Comparison of ENCODE assay signal across 26 mouse cellular contexts in the genomic region with DNA sequence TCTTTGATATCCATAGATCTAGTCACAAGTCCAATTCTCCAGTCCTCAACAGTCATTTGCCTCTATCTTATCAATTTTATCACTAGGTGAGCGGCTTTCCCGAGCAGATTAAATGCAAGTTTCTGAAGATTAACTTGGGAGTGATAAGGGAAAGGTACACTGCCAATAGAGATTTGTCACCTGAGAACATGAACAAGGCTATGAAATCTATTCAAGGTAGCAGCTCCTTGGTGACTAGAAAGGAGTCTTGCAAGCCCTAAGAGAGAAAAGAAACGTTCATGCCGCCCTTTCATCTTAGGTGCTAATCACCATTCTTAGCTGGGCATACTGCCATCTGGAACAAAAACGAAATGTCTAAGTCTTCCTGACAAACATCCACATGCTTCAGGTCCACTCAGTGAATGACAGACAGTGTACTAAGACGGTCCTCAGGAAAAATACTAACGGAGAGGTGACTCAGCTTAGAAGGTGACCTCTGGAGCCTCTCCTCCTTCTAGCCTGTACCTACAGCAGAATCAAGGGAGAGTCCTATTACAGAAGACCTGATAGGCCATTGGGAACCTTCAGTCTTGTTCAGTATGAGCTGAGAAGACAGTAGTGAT. TPM values are rescaled to one million over a fixed set of nuclear protein-coding genes. Genes with fewer than 3 reads are reported as not detected.
DNase-seq lines count a peak whose midpoint lies in the region; ATAC-seq and TF ChIP-seq lines count a peak whose summit lies in the region.
"Had no signal": no experiment of that assay in that cellular context is flagged by ENCODE, and none has a peak within 500 bp of the region (broad histone marks: within the 10 kb centered on the region; RNA-seq: fewer than 3 reads in every experiment).

No protein-coding gene starts in this region.

- no peak for TF ChIP-seq POLR2A in MEL (IDR thresholded peaks at IDR 0.05; ENCODE audit: control insufficient read depth in 1 of 2, insufficient read depth in 1 of 2, low read depth in 1 of 2, low read length in 2 of 2, poor library complexity in 1 of 2)

- no peak overlapping the region for H3K4me3 ChIP-seq in forebrain, embryonic 14.5 days (ENCODE audit: low read depth, low read length)
- no peak overlapping the region for H3K4me3 ChIP-seq in forebrain, embryonic 11.5 days (ENCODE audit: low read depth, low read length)
- no peak overlapping the region for H3K4me3 ChIP-seq in MEL (ENCODE audit: control insufficient read depth in 1 of 2, insufficient read depth in 1 of 2, low read depth in 2 of 2, low read length in 2 of 2)
- H3K4me3 ChIP-seq: forebrain, embryonic 15.5 days; hindbrain, embryonic 12.5 days; limb, embryonic 10.5 days; limb, embryonic 15.5 days; midbrain, embryonic 13.5 days; neural tube, embryonic 13.5 days had no signal

- peaks cover 31% of the 10 kb centered on the region for H3K36me3 ChIP-seq in forebrain, embryonic 14.5 days (ENCODE audit: control insufficient read depth, insufficient read depth, low read length)
- peaks cover 2% of the 10 kb centered on the region; the same call in 1 of the 2 replicates for H3K36me3 ChIP-seq in forebrain, embryonic 11.5 days (ENCODE audit: control insufficient read depth, insufficient read depth, low read length)
- no peaks in the 10 kb centered on the region for H3K36me3 ChIP-seq in MEL (ENCODE audit: control insufficient read depth in 1 of 2, insufficient read depth in 2 of 2, low read length in 2 of 2)

- H3K27me3 ChIP-seq in forebrain, embryonic 14.5 days (replicated peaks; ENCODE audit: control insufficient read depth, insufficient read depth, low read length): no peaks in the 10 kb centered on the region
- H3K27me3 ChIP-seq in forebrain, embryonic 11.5 days (ENCODE audit: control insufficient read depth, insufficient read depth, low read length): no peaks in the 10 kb centered on the region
- H3K27me3 ChIP-seq in MEL (ENCODE audit: control insufficient read depth in 1 of 2, insufficient read depth in 2 of 2, low read length in 2 of 2): no peaks in the 10 kb centered on the region
- H3K27me3 ChIP-seq: CH12.LX; forebrain, embryonic 15.5 days; hindbrain, embryonic 12.5 days; limb, embryonic 15.5 days; midbrain, embryonic 13.5 days; neural tube, embryonic 13.5 days had no signal

- H3K79me2 ChIP-seq in MEL (ENCODE audit: control insufficient read depth, insufficient read depth, low read length, poor library complexity): no peaks in the 10 kb centered on the region

- peak overlapping the region; percentile 33; the same call in 1 of the 2 replicates for H3K27ac ChIP-seq in forebrain, embryonic 14.5 days (ENCODE audit: low read depth, low read length)
- no peak overlapping the region for H3K27ac ChIP-seq in forebrain, embryonic 11.5 days (ENCODE audit: low read depth, low read length)
- H3K27ac ChIP-seq in MEL (ENCODE audit: control insufficient read depth, low read depth, low read length): no peak overlapping the region
- H3K27ac ChIP-seq: forebrain, embryonic 15.5 days; hindbrain, embryonic 12.5 days; hindbrain, postnatal 0 days; limb, embryonic 10.5 days; limb, embryonic 15.5 days; liver, embryonic 14.5 days; midbrain, embryonic 13.5 days; neural tube, embryonic 13.5 days had no signal

- no peak overlapping the region for H3K9ac ChIP-seq in forebrain, embryonic 14.5 days (ENCODE audit: low read length)
- H3K9ac ChIP-seq in forebrain, embryonic 11.5 days (ENCODE audit: low read length): no peak overlapping the region
- H3K9ac ChIP-seq in MEL (ENCODE audit: control insufficient read depth, low read depth, low read length, poor library complexity, severe bottlenecking): no peak overlapping the region
- H3K9ac ChIP-seq: forebrain, embryonic 15.5 days; hindbrain, embryonic 12.5 days; limb, embryonic 15.5 days; liver, embryonic 14.5 days; lung, embryonic 14.5 days; midbrain, embryonic 13.5 days; neural tube, embryonic 13.5 days had no signal

- TF ChIP-seq CTCF in MEL (IDR thresholded peaks at IDR 0.05 in 2 of 3, conservative IDR thresholded peaks at IDR 0.05 in 1 of 3; ENCODE audit: control insufficient read depth in 1 of 3, insufficient read depth in 1 of 3, low read depth in 2 of 3, low read length in 3 of 3, poor library complexity in 1 of 3, severe bottlenecking in 1 of 3): no peak

- H3K4me1 ChIP-seq in forebrain, embryonic 14.5 days (ENCODE audit: control insufficient read depth, insufficient read depth, low read length): peaks cover 7% of the 10 kb centered on the region
- H3K4me1 ChIP-seq in forebrain, embryonic 11.5 days (replicated peaks; ENCODE audit: control insufficient read depth, insufficient read depth, low read length): 0 out of 2 replicates have a peak, but pooled peaks cover 2% of the 10 kb centered on the region
- no peaks in the 10 kb centered on the region for H3K4me1 ChIP-seq in MEL (ENCODE audit: control insufficient read depth in 1 of 2, insufficient read depth in 2 of 2, low read length in 2 of 2)
- H3K4me1 ChIP-seq: limb, embryonic 15.5 days had no signal

- H3K9me3 ChIP-seq in forebrain, embryonic 14.5 days (replicated peaks; ENCODE audit: control insufficient read depth, low read length): no peaks in the 10 kb centered on the region
- H3K9me3 ChIP-seq in forebrain, embryonic 11.5 days (ENCODE audit: control insufficient read depth, low read length): no peaks in the 10 kb centered on the region
- H3K9me3 ChIP-seq in MEL (replicated peaks; ENCODE audit: insufficient read depth, low read length): no peaks in the 10 kb centered on the region
- H3K9me3 ChIP-seq: forebrain, embryonic 15.5 days; hindbrain, embryonic 12.5 days; limb, embryonic 10.5 days; limb, embryonic 15.5 days; midbrain, embryonic 13.5 days; neural tube, embryonic 13.5 days had no signal

- no peak for TF ChIP-seq RAD21 in MEL (IDR thresholded peaks at IDR 0.05; ENCODE audit: low read depth, low read length)

- no peak overlapping the region for H3K4me2 ChIP-seq in forebrain, embryonic 14.5 days (ENCODE audit: low read length)
- H3K4me2 ChIP-seq in forebrain, embryonic 11.5 days (ENCODE audit: low read depth, low read length, severe bottlenecking): no peak overlapping the region
- H3K4me2 ChIP-seq: forebrain, embryonic 15.5 days; hindbrain, embryonic 12.5 days; limb, embryonic 15.5 days; lung, embryonic 14.5 days; midbrain, embryonic 13.5 days; neural tube, embryonic 13.5 days had no signal

- 54% methylated on average over 7 of the region's 7 CpGs for WGBS in forebrain, embryonic 14.5 days
- 91% methylated on average over 7 of the region's 7 CpGs for WGBS in forebrain, embryonic 11.5 days

- peak; percentile 11 for DNase-seq in forebrain, embryonic 14.5 days (ENCODE audit: low spot score)
- DNase-seq in forebrain, embryonic 11.5 days (ENCODE audit: low spot score): no peak
- DNase-seq in kidney, adult 8-10 months: peak; percentile 52 to 63
- DNase-seq in kidney, postnatal 4 days: no peak
- no peak for DNase-seq in MEL (ENCODE audit: low read depth, low spot score)
- DNase-seq in kidney, postnatal 36 days: peak; percentile 52 to 72
- no peak for DNase-seq in lung, postnatal 25 days (ENCODE audit: low spot score)
- DNase-seq: adrenal gland, adult 8-10 months; cerebellum, adult 11 months; cerebellum, adult 9-10 months; cerebellum, postnatal 36 days; heart, postnatal 36 days; layer of hippocampus, adult 9-11 months; lung, embryonic 14.5 days; lung, postnatal 4 days; thymus, postnatal 14 days had no signal

- TF ChIP-seq EP300 in MEL (IDR thresholded peaks at IDR 0.05; ENCODE audit: low read depth in 1 of 2, low read length in 2 of 2): no peak

- ATAC-seq in forebrain, embryonic 14.5 days: no peak
- no peak for ATAC-seq in forebrain, embryonic 11.5 days (replicated peaks; ENCODE audit: low FRiP score)
- ATAC-seq in megakaryocyte progenitor cell, adult 5-6 weeks (replicated peaks; ENCODE audit: poor library complexity): no peak
- ATAC-seq: forebrain, embryonic 15.5 days; hindbrain, postnatal 0 days; midbrain, embryonic 13.5 days had no signal

TF ChIP-seq in MEL, 35 proteins besides CTCF, POLR2A, EP300 and RAD21:
- TF ChIP-seq ZMIZ1 (IDR thresholded peaks at IDR 0.05; ENCODE audit: low read depth, low read length): no peak
- no peak for TF ChIP-seq JUND (IDR thresholded peaks at IDR 0.05; ENCODE audit: low read depth, low read length)
- TF ChIP-seq MEF2A (IDR thresholded peaks at IDR 0.05; ENCODE audit: extremely low read depth, insufficient replicate concordance, low read depth, low read length, poor library complexity, severe bottlenecking): no peak
- no peak for TF ChIP-seq RCOR1 (IDR thresholded peaks at IDR 0.05; ENCODE audit: low read depth, low read length)
- no peak for TF ChIP-seq MAZ (IDR thresholded peaks at IDR 0.05; ENCODE audit: low read depth, low read length)
- 0 out of 2 replicates have a peak, but pooled peaks have one; percentile 25 for TF ChIP-seq GATA1 (IDR thresholded peaks at IDR 0.05; ENCODE audit: low read depth, low read length)

RNA-seq across cellular contexts. Expression of gene Paip1, which starts 26.1 kb away (rescaled TPM):
- polyA plus RNA-seq in forebrain, embryonic 14.5 days (2014; fragmentation: Nextera tagmentation; extraction: Ambion mirVana): 141 and 148 TPM in 2 replicates
- 117 and 128 TPM in 2 replicates for polyA plus RNA-seq in forebrain, embryonic 11.5 days (2014; fragmentation: Nextera tagmentation; extraction: Ambion mirVana)
- 18.1 and 23.2 TPM in 2 replicates for total RNA-seq in MEL (2012; rRNA removed)
- 10 to 100 TPM; 37.1 to 90.1 TPM for polyA plus RNA-seq in MEL (2012; ENCODE audit: insufficient read depth in 1 of 2, insufficient read length in 2 of 2, low read depth in 1 of 2, low replicate concordance in 2 of 2, missing spikeins in 1 of 2)
- 72.0 and 80.2 TPM in 2 replicates for total RNA-seq in megakaryocyte progenitor cell, adult 5-6 weeks (2015)
- 77.7 and 88.1 TPM in 2 replicates for total RNA-seq in megakaryocyte progenitor cell, adult 5-6 weeks (2017)

Comparison
In these comparisons a context has a peak if more than half of its experiments do, and no peak if none do; other contexts are left out.
1. DNase-seq: peak in forebrain, embryonic 14.5 days (single experiment), kidney, adult 8-10 months (2 of 2) and kidney, postnatal 36 days (2 of 2); none in forebrain, embryonic 11.5 days (single experiment), kidney, postnatal 4 days (0 of 2), MEL (single experiment) and lung, postnatal 25 days (single experiment).